Comparison of ENCODE assay signal across 8 mouse cellular contexts in the genomic region with DNA sequence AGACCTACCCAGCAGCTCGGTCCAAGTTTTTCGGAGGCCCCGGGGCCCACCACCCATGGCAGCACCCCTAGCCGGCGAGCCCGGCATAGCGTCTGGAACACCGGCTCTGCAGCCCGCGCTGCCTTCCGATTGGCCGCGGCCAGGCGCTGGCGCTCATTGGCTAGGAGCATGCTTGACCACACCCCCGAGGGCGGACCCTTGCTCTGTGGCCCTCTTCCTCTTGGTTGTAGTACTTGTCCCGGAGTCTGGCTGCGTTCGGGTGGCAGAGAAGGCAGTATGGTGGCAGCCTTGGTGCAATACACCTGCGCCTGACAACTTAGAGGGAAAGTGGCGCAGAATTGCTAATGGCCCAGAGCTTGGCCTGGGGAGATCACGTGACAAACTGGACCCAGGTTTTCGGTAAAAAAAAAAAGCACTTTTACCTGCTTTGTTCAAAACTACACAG. TPM values are rescaled to one million over a fixed set of nuclear protein-coding genes. Genes with fewer than 3 reads are reported as not detected.
DNase-seq lines count a peak whose midpoint lies in the region; ATAC-seq lines count a peak whose summit lies in the region.

Gene Fanca (minus strand): TSS at position 110 of the 445 bp plus-strand sequence.

- H3K27me3 ChIP-seq in heart, embryonic 14.5 days (ENCODE audit: control insufficient read depth, insufficient read depth, low read length), result no peaks in the 10 kb centered on the region
- no peaks in the 10 kb centered on the region for H3K27me3 ChIP-seq in liver, embryonic 13.5 days
- no peaks in the 10 kb centered on the region for H3K27me3 ChIP-seq in stomach, embryonic 16.5 days (ENCODE audit: control insufficient read depth, insufficient read depth, low read length)

- H3K36me3 ChIP-seq in heart, embryonic 14.5 days (ENCODE audit: control insufficient read depth, insufficient read depth, low read length), result no peaks in the 10 kb centered on the region
- H3K36me3 ChIP-seq in liver, embryonic 13.5 days, result peaks cover 9% of the 10 kb centered on the region
- no peaks in the 10 kb centered on the region for H3K36me3 ChIP-seq in stomach, embryonic 16.5 days (ENCODE audit: control insufficient read depth, insufficient read depth, low read length)

- H3K9ac ChIP-seq in heart, embryonic 14.5 days (ENCODE audit: low read length), result peak within 1 kb of the TSS; percentile 80
- H3K9ac ChIP-seq in liver, embryonic 13.5 days, result peak within 1 kb of the TSS; percentile 80
- H3K9ac ChIP-seq in stomach, embryonic 16.5 days (ENCODE audit: low read length), result peak within 1 kb of the TSS; percentile 75

- peak within 1 kb of the TSS; percentile 59 to 76 for H3K4me3 ChIP-seq in heart, embryonic 14.5 days (ENCODE audit: control insufficient read depth in 1 of 2, insufficient read depth in 1 of 2, low read depth in 1 of 2, low read length in 2 of 2)
- H3K4me3 ChIP-seq in liver, embryonic 13.5 days (replicated peaks), result peak within 1 kb of the TSS; percentile 74
- H3K4me3 ChIP-seq in stomach, embryonic 16.5 days (replicated peaks; ENCODE audit: low read length), result peak within 1 kb of the TSS; percentile 72

- H3K27ac ChIP-seq in heart, embryonic 14.5 days (replicated peaks in 1 of 2; ENCODE audit: control insufficient read depth in 1 of 2, insufficient read depth in 1 of 2, low read depth in 2 of 2, low read length in 2 of 2), result no peak within 1 kb of the TSS
- H3K27ac ChIP-seq in liver, embryonic 13.5 days, result peak within 1 kb of the TSS; percentile 71
- H3K27ac ChIP-seq in stomach, embryonic 16.5 days (ENCODE audit: low read length), result 0 out of 2 replicates have a peak within 1 kb of the TSS, but pooled peaks have one; percentile 3

- peak; percentile 99 for ATAC-seq in CD4-positive, CD25-positive, alpha-beta regulatory T cell, adult 4 months
- peak; percentile 94 for ATAC-seq in heart, embryonic 14.5 days (ENCODE audit: insufficient number of reproducible peaks, insufficient read depth, low FRiP score, low read depth)
- ATAC-seq in liver, embryonic 13.5 days (ENCODE audit: low read depth), result peak; percentile 99
- peak; percentile 99 for ATAC-seq in stomach, embryonic 16.5 days (ENCODE audit: insufficient read depth, low FRiP score)

- under 1% methylated on average over 24 of the region's 24 CpGs for WGBS in heart, embryonic 14.5 days
- under 1% methylated on average over 24 of the region's 24 CpGs for whole genome bisulfite sequencing in liver, embryonic 13.5 days (ENCODE audit: insufficient replicate concordance)
- WGBS in stomach, embryonic 16.5 days, result under 1% methylated on average over 24 of the region's 24 CpGs

- peak within 1 kb of the TSS; percentile 81 for H3K4me2 ChIP-seq in heart, embryonic 14.5 days (ENCODE audit: low read length)
- H3K4me2 ChIP-seq in liver, embryonic 13.5 days, result peak within 1 kb of the TSS; percentile 82
- peak within 1 kb of the TSS; percentile 89 for H3K4me2 ChIP-seq in stomach, embryonic 16.5 days (ENCODE audit: low read depth, low read length)

- DNase-seq in c-Kit-negative CD71-positive TER-119-positive erythroid progenitor cells, embryonic 14.5 days (ENCODE audit: low read depth, low spot score), result peak; percentile 89
- peak; percentile 78 for DNase-seq in fibroblast of lung, adult 2 months (ENCODE audit: low read depth)
- DNase-seq in kidney, postnatal 14 days, result peak; percentile 96
- peak; percentile 92 for DNase-seq in liver, embryonic 13.5 days
- peak; percentile 95 for DNase-seq in neural tube, embryonic 10.5 days (ENCODE audit: extremely low spot score, low spot score)

- H3K4me1 ChIP-seq in heart, embryonic 14.5 days (ENCODE audit: control insufficient read depth in 2 of 2, insufficient read depth in 2 of 2, low read length in 2 of 2), result peaks cover 0 to 14% of the 10 kb centered on the region in 2 experiments; a peak in 3 of 4 replicates
- H3K4me1 ChIP-seq in liver, embryonic 13.5 days (replicated peaks), result peaks cover 25% of the 10 kb centered on the region
- H3K4me1 ChIP-seq in stomach, embryonic 16.5 days (ENCODE audit: control insufficient read depth, insufficient read depth, low read length), result 0 out of 2 replicates have a peak, but pooled peaks cover 3% of the 10 kb centered on the region

- no peaks in the 10 kb centered on the region for H3K9me3 ChIP-seq in heart, embryonic 14.5 days (ENCODE audit: control insufficient read depth, low read length)
- H3K9me3 ChIP-seq in liver, embryonic 13.5 days (replicated peaks), result no peaks in the 10 kb centered on the region
- H3K9me3 ChIP-seq in stomach, embryonic 16.5 days (replicated peaks; ENCODE audit: control insufficient read depth, low read length), result no peaks in the 10 kb centered on the region

RNA-seq across cellular contexts. Expression of gene Fanca, which starts in this region (rescaled TPM):
- polyA plus RNA-seq in CD4-positive, CD25-positive, alpha-beta regulatory T cell, adult 4 months (2017; shearing (Covaris generic)), result 1 to 10 TPM; 5.9 to 7.9 TPM
- 16.5 and 19.4 TPM in 2 replicates for polyA plus RNA-seq in heart, embryonic 14.5 days (2014; fragmentation: Nextera tagmentation; extraction: Ambion mirVana)
- polyA plus RNA-seq in liver, embryonic 13.5 days (2015; fragmentation: Nextera tagmentation; extraction: Ambion mirVana), result 18.3 and 21.3 TPM in 2 replicates
- polyA plus RNA-seq in stomach, embryonic 16.5 days (2015; fragmentation: Nextera tagmentation; extraction: Ambion mirVana), result 18.1 and 18.9 TPM in 2 replicates

Comparison
In these comparisons a context has a peak if more than half of its experiments do, and no peak if none do; other contexts are left out.
1. H3K27ac ChIP-seq: peak in liver, embryonic 13.5 days (single experiment) and stomach, embryonic 16.5 days (single experiment); none in heart, embryonic 14.5 days (0 of 2).
2. Peak in every context shown above with its lines, with median percentiles within 50 percentile points of each other: ATAC-seq, DNase-seq, H3K4me2 ChIP-seq, H3K4me3 ChIP-seq and H3K9ac ChIP-seq.